Comparison of ENCODE assay signal across 11 mouse cellular contexts in the genomic region with DNA sequence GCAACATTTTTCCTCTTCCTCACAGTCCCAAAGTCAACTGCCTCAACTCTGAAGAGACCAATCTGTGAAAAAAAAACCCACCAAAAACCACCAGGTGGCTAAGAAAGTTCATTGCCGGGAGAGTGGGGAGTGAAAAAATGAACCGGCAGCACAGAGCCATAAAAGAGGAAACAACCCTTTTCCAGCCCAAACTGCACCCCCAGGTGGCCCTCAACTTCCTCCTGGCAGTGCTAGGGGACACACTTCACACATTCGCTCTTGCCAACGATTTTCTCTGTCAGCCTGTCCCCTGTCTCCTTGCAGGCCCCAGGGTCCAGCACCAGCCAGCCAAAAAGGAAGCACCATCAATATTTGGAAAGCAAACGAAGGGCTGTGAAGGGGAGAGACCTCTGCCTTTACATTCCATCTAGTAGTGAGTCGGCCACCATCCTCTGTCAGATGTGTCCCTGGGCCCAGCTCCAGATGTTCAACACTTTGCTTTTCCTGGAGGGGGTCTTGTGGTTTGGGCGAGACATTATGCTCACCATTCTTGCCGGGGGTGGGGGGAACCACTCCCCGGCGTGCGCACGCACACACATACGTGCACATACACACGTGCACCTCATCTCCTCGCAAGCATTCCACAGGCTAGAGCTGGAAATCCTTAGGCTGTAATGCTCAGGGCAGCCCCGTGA. TPM values are rescaled to one million over a fixed set of nuclear protein-coding genes. Genes with fewer than 3 reads are reported as not detected.
DNase-seq lines count a peak whose midpoint lies in the region; ATAC-seq lines count a peak whose summit lies in the region.
"Had no signal": no experiment of that assay in that cellular context is flagged by ENCODE, and none has a peak within 500 bp of the region (broad histone marks: within the 10 kb centered on the region; RNA-seq: fewer than 3 reads in every experiment).

No protein-coding gene starts in this region.

- no peak overlapping the region for H3K4me3 ChIP-seq in heart, embryonic 16.5 days (ENCODE audit: low read length)
- no peak overlapping the region for H3K4me3 ChIP-seq in heart, embryonic 10.5 days
- no peak overlapping the region for H3K4me3 ChIP-seq in intestine, embryonic 15.5 days (replicated peaks)
- peak overlapping the region; percentile 90; the same call in 1 of the 2 replicates for H3K4me3 ChIP-seq in neural tube, embryonic 15.5 days (replicated peaks)

- peak overlapping the region; percentile 1; the same call in 1 of the 2 replicates for H3K27ac ChIP-seq in heart, embryonic 16.5 days (ENCODE audit: low read length)
- H3K27ac ChIP-seq in heart, embryonic 10.5 days, result no peak overlapping the region
- no peak overlapping the region for H3K27ac ChIP-seq in intestine, embryonic 15.5 days
- H3K27ac ChIP-seq in neural tube, embryonic 15.5 days (replicated peaks), result no peak overlapping the region

- no peak for ATAC-seq in heart, embryonic 16.5 days (replicated peaks; ENCODE audit: extremely low read depth, insufficient read depth, low FRiP score)
- peak; percentile 62 for ATAC-seq in common myeloid progenitor, adult 5-6 weeks (replicated peaks; ENCODE audit: low read depth, poor library complexity, severe bottlenecking)
- ATAC-seq in intestine, embryonic 15.5 days, result no peak
- ATAC-seq in neural tube, embryonic 15.5 days (ENCODE audit: low FRiP score), result no peak
- ATAC-seq in erythroblast, adult 5-6 weeks (replicated peaks; ENCODE audit: low FRiP score, poor library complexity, severe bottlenecking), result no peak

- H3K4me2 ChIP-seq in heart, embryonic 16.5 days (ENCODE audit: low read depth, low read length), result no peak overlapping the region
- peak overlapping the region; percentile 30; the same call in 1 of the 2 replicates for H3K4me2 ChIP-seq in intestine, embryonic 15.5 days (replicated peaks)
- H3K4me2 ChIP-seq in neural tube, embryonic 15.5 days, result peak overlapping the region; percentile 88

- H3K36me3 ChIP-seq in heart, embryonic 16.5 days (ENCODE audit: control insufficient read depth, insufficient read depth), result no peaks in the 10 kb centered on the region
- no peaks in the 10 kb centered on the region for H3K36me3 ChIP-seq in heart, embryonic 10.5 days
- H3K36me3 ChIP-seq in intestine, embryonic 15.5 days, result no peaks in the 10 kb centered on the region
- no peaks in the 10 kb centered on the region for H3K36me3 ChIP-seq in neural tube, embryonic 15.5 days

- no peak overlapping the region for H3K9ac ChIP-seq in heart, embryonic 16.5 days (ENCODE audit: low read length)
- no peak overlapping the region for H3K9ac ChIP-seq in intestine, embryonic 15.5 days
- H3K9ac ChIP-seq in neural tube, embryonic 15.5 days (replicated peaks), result no peak overlapping the region

- H3K27me3 ChIP-seq in heart, embryonic 16.5 days (ENCODE audit: control insufficient read depth, insufficient read depth, low read length), result peaks cover 72% of the 10 kb centered on the region
- peaks cover 93% of the 10 kb centered on the region for H3K27me3 ChIP-seq in heart, embryonic 10.5 days (ENCODE audit: insufficient read depth, poor library complexity, severe bottlenecking)
- H3K27me3 ChIP-seq in intestine, embryonic 15.5 days (replicated peaks), result no peaks in the 10 kb centered on the region
- no peaks in the 10 kb centered on the region for H3K27me3 ChIP-seq in neural tube, embryonic 15.5 days (replicated peaks)

- H3K9me3 ChIP-seq in heart, embryonic 16.5 days (replicated peaks; ENCODE audit: control insufficient read depth, low read length), result no peaks in the 10 kb centered on the region
- no peaks in the 10 kb centered on the region for H3K9me3 ChIP-seq in heart, embryonic 10.5 days
- no peaks in the 10 kb centered on the region for H3K9me3 ChIP-seq in intestine, embryonic 15.5 days
- H3K9me3 ChIP-seq in neural tube, embryonic 15.5 days (replicated peaks), result no peaks in the 10 kb centered on the region

- peaks cover 23% of the 10 kb centered on the region for H3K4me1 ChIP-seq in heart, embryonic 16.5 days (ENCODE audit: control insufficient read depth, insufficient read depth, low read length)
- peaks cover 69% of the 10 kb centered on the region for H3K4me1 ChIP-seq in heart, embryonic 10.5 days
- peaks cover 78% of the 10 kb centered on the region for H3K4me1 ChIP-seq in intestine, embryonic 15.5 days (replicated peaks)
- H3K4me1 ChIP-seq in neural tube, embryonic 15.5 days, result peaks cover 81% of the 10 kb centered on the region

- DNase-seq in heart, embryonic 10.5 days (ENCODE audit: low spot score), result no peak
- no peak for DNase-seq in c-Kit-positive CD71-positive TER-119-positive erythroid progenitor cells, embryonic 14.5 days (ENCODE audit: low spot score)
- no peak for DNase-seq in kidney, postnatal 36 days
- DNase-seq: layer of hippocampus, postnatal 36 days; lung, postnatal 10 days had no signal

- 63% methylated on average over 16 of the region's 16 CpGs for WGBS in heart, embryonic 16.5 days
- 72% methylated on average over 16 of the region's 16 CpGs for WGBS in heart, embryonic 10.5 days
- WGBS in intestine, embryonic 15.5 days, result 56% methylated on average over 16 of the region's 16 CpGs
- 55% methylated on average over 16 of the region's 16 CpGs for WGBS in neural tube, embryonic 15.5 days

RNA-seq across cellular contexts. Expression of a gene that starts 3.1 kb away (rescaled TPM):
- 0.70 and 1.4 TPM in 2 replicates for polyA plus RNA-seq in heart, embryonic 16.5 days (2015; fragmentation: Nextera tagmentation; extraction: Ambion mirVana)
- polyA plus RNA-seq in heart, embryonic 10.5 days (2016; fragmentation: Nextera tagmentation; extraction: Ambion mirVana), result 2.6 and 4.2 TPM in 2 replicates
- total RNA-seq in common myeloid progenitor, adult 5-6 weeks (2017), result 2.6 and 6.4 TPM in 2 replicates
- polyA plus RNA-seq in intestine, embryonic 15.5 days (2015; fragmentation: Nextera tagmentation; extraction: Ambion mirVana), result 8.2 and 8.9 TPM in 2 replicates
- 13.7 and 21.3 TPM in 2 replicates for polyA plus RNA-seq in neural tube, embryonic 15.5 days (2015; fragmentation: Nextera tagmentation; extraction: Ambion mirVana)
- total RNA-seq in erythroblast, adult 5-6 weeks (2015; ENCODE audit: low replicate concordance), result not detected in 2 replicates
- 0.09 and 1.4 TPM in 2 replicates for total RNA-seq in erythroblast, adult 5-6 weeks (2017; ENCODE audit: low replicate concordance)

RNA-seq across cellular contexts. Expression of a gene that starts 53.3 kb away (rescaled TPM):
- 41.3 and 44.5 TPM in 2 replicates for polyA plus RNA-seq in heart, embryonic 16.5 days (2015; fragmentation: Nextera tagmentation; extraction: Ambion mirVana)
- 4.5 and 13.4 TPM in 2 replicates for polyA plus RNA-seq in heart, embryonic 10.5 days (2016; fragmentation: Nextera tagmentation; extraction: Ambion mirVana)
- total RNA-seq in common myeloid progenitor, adult 5-6 weeks (2017), result 0.55 TPM in 1 of 2 replicates, not detected in the other
- polyA plus RNA-seq in intestine, embryonic 15.5 days (2015; fragmentation: Nextera tagmentation; extraction: Ambion mirVana), result 67.2 and 68.8 TPM in 2 replicates
- polyA plus RNA-seq in neural tube, embryonic 15.5 days (2015; fragmentation: Nextera tagmentation; extraction: Ambion mirVana), result 62.0 and 62.4 TPM in 2 replicates
- total RNA-seq in erythroblast, adult 5-6 weeks (2015; ENCODE audit: low replicate concordance), result 65.4 and 84.5 TPM in 2 replicates
- total RNA-seq in erythroblast, adult 5-6 weeks (2017; ENCODE audit: low replicate concordance), result 20.3 and 29.7 TPM in 2 replicates
- total RNA-seq: ES-E14 had no signal
